Mouse (Mus musculus): ENCODE results near the gene Unc50.

Unc50 gene

DNA sequence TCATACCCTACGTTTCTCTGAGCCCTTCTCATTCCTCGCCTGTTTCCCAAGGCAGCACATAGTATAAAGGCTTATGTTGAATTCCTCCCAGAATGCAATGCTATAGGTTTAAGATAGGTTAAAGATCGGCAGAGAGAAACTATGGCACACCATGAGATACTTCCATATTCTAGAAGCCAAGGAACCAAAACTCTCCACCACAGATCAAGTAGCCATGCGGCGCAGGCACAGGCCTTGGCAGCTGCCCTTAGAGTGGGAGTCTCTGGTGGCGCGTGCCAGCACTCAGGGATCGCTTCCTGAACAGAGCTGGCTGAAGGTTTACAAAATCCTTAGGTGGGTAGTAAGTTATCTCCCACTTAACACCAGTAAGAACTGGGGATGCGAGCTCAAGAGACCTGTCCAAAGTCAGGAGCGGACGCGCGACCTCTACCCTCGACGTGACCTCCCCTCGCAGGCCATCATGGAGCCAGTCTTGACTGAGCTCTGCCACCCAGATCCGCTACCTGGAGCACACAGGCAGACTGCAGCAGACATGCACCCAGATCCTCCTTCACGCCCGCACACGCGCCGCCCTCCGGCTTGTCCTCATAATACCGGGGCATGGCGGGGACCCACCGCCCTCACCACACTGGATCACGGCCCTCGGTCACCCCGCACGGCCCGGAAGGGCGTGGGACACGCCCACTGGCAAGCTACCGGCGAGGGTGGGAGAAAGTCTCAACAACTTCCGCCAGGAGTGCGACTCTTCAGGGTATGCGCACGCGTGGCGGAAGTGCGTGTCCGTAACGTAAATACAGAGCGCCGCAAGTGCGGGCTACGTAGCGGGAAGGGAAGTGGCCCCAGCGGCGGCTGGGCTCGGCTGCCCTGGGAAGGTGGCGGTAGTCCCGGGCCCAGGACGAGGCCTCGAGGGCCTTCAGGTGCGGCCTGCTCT is at the start of gene Unc50, which contains the start of gene Coa5:
Unc50 (plus strand) TSS at position 774 of the 931 bp plus-strand sequence.
Coa5 (minus strand) TSS at position 738 of the 931 bp plus-strand sequence.
- peak; percentile 83 to 94 for DNase-seq (ENCODE audit: low spot score in 2 of 2)

DNA sequence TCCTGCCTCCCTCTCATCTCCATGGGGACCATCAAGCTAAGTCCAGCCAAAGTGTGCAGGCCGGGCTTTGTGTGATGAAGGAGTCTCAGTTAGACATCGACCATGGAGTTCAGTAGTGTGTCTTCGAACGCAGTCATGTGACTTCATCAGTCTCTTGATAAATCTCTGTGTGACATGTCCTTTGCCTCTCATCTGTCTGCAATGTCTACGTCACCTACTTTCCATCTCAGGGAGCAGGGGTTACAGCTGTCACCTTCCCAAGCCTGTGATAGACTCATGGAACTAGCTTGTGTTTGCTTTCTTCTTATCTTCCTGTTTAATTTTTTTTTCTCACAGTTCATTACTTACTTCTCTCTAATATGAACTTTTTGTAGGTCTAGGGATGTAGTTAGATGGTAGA is 49.0 kb upstream of the Unc50 start:
- DNase-seq (ENCODE audit: low spot score in 2 of 2), result no peak

DNA sequence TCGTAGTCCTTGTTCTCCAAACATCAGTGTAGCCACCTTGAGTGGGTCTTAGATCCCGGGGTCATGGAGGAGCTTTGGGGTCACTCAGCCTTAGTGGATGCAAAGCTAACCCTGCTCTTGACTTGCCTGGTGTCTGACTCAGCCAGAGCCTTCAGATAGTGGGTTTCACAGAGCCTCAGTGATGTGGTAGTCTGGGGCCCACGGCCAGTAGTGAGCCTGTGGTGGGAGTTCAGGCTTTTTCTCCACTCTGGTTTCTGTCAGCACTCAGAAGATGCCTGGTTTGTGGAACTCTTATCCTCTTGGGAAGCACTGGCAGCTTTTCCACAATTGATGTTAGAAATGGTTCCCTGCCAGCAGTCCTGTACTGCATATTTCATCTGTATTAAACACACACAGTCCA is 45.6 kb upstream of the Unc50 start:
- no peak for DNase-seq (ENCODE audit: low spot score in 2 of 2)

DNA sequence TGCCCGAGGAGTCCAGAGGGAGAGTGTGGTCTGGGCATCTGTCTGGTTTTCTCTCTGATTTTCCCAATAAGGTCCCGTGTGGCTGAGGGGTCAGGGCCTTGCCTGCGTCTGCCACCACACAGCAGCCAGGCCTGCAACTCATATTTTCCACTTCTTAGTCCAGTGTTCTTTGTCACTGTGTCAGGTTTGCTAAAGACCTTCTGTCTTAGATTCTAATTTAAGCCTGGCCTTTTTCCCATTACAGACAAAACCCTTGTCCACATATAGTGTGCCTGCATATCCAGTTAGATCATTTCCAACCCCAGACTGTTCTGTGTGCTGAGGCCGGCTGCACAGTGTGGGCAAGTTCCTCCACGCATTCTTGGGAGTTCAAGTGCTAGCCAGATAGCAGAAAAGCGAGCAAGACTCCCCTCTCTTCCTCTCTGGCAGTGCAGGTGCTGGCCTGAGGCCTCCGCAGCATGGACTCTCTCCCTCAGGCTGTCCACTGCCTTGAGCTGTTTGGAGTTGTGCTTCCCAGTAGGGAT is 43.4 kb upstream of the Unc50 start:
- DNase-seq (ENCODE audit: low spot score in 2 of 2), result no peak

DNA sequence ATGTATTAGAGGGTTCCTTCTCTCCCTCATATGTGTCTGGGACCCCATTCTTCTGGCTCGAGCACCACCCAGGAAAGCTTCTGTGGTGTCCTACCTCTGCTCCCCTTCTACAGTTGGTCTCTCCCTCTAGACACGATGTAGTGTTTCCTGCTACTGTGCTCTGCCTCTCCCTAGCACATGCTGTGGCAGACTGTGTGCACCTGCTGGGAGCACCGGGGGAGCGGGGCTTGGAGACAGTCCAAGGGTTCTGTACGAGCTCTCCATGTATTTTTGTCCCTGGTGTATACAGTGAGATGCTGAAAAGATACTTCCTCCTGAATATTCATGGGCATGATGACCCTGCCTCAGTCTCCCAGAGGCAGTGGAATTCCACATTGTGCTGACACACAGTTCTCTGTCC is 36.8 kb upstream of the Unc50 start:
- peak in 1 of 2 experiments; percentile 58 for DNase-seq (ENCODE audit: low spot score in 2 of 2)

DNA sequence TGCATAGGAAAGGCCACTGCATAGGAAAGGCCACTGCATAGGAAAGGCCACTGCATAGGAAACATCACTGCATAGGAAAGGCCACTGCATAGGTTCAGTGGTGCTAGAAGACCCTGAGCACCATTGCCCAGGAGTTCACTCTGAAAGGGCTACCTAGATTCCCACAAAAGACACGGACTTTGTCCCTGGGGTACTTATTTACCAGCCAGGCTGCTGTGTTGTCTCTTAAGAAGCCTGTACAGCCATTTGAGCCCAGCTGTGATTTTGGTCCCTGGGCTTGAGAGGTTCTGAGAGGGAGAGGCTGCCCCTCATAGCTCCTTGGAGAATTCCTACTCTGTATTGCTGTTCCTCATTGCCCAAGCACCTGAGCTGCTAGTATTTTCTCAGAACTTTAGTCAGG is 33.5 kb upstream of the Unc50 start:
- no peak for DNase-seq (ENCODE audit: low spot score in 2 of 2)

DNA sequence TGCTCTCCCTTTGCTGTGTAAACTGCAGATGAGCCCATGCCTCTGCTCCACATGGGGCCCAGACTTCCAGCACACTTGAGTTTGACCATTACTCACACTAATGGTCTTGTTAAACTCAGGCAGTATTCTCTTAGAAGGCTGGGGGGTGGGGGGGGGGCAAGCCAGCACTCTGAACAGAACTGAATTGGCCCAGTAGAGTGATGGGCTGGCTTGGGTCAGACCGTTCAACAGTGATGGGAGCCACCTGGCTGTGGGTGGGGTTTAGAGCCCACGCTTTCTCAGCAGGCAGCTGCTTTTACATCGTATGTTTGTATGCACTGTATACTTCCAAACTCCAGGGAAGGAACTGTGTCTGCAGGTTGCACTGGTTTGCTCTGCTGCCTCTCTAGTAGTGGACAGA is 31.0 kb upstream of the Unc50 start:
- no peak for DNase-seq (ENCODE audit: low spot score in 2 of 2)

DNA sequence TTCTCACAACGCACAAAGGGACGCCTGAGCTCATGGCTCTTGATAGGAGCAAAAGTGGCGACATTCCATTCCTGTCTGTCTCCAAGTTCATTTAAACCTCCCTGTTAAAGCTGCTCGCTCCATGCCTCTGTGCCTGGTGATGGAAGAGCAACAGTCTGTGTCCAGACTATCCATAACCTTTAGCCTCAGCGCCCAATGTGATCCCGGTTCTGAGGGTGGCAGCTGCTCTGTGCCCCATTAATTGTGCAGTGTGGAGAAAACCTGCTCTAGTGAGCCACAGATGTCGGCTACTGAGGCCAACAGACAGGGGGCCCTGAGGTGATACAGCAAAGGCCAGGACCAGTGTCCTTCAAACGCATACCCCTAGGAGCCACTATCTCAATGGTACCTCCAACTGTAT is 30.2 kb upstream of the Unc50 start:
- DNase-seq (ENCODE audit: low spot score in 2 of 2), result no peak

DNA sequence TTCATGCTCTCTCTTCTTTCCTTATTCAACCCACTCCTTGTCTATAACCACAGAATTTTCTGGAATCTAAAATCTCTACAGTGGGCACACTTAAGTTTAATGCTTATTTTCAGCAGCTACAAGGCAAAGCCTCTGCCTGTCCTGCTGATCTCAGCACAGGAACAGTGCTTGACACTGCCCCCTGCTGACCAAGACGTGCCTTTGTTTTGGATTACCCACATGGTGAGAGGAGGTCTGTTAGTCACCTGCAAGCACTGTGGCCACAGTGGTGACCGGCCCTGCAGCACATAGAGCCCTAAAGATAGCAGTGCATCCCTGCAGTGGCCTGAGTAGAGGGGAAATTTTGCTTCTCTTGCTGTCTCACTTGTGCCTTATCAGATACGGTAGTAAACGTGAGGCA is 28.3 kb upstream of the Unc50 start:
- DNase-seq (ENCODE audit: low spot score in 2 of 2), result peak in 1 of 2 experiments; percentile 59

DNA sequence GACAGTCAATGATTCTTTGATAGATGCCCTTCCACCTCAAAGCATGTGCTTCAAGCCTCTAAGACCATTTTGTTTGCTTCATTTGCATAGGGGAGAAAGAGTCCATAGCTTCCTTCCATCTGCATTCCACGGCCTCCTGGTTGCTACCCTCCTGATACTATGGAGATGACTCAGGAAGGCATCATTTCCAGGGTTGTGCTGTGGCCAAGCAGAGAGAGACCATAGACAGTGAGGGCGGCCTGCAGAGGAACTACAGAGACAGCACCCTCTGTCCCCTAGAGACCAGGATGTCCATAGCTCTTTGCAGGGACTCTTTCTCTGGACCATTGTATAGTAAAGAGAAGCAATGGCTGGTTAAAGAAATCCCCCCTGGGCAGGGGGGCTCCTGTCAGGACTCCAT is 24.8 kb upstream of the Unc50 start:
- no peak for DNase-seq (ENCODE audit: low spot score in 2 of 2)

DNA sequence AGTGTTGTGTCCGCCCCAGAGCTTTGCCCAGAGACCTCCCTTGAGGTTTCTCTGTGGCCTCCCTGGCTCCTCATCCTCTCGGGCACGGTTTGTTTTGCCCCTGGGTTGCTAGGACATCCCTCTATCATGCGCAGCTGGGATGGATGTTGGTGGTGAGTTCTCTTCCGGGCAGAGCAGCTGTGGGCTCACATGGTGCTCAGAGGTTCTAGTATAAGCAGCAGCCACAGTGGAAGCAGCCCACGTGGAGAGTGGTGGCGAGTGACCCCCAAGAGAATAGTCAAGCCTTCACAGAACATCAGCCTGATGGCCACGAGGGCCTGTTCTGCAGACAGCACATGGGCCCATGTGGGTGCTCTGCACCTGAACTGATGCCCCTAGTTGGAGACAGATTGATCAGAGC is 22.7 kb upstream of the Unc50 start:
- DNase-seq (ENCODE audit: low spot score in 2 of 2), result no peak

DNA sequence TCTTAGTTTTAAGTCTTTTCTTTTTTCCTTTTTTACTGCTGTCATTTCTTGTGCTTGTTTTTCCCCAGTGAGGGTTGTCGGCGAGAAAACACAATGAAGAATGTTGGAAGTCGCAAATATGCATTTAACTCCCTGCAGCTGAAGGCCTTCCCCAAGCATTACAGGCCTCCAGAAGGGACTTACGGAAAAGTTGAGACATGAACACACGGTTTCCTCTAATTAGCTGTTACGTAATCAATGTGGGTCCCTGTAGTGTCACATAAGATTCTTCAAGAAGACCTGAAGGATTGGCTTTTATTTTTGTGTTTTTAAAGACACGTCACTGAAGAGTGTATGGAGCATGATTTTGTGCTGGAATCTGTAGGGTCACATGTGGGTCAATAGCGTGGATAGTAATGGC is 21.9 kb upstream of the Unc50 start:
- no peak for DNase-seq (ENCODE audit: low spot score in 2 of 2)

DNA sequence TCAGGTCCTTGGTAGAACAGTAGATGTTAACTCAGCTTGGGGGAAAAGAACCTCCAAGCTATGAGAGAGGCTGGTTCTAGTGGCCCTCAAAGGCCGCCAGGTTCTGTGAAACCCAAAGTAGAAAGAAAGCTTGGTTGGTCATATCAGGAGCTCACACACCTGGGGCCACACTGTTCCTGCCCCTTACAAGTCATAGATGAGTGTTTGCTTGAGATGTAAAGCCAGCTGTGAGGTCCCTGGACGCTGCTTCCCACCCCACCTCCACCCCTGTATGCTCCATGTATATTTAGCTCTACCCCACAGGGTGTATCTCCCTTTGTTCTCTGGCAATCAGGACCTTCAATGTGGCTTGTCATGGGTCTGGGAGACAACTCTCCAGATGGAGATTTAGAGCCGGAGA is 21.3 kb upstream of the Unc50 start:
- no peak for DNase-seq (ENCODE audit: low spot score in 2 of 2)

DNA sequence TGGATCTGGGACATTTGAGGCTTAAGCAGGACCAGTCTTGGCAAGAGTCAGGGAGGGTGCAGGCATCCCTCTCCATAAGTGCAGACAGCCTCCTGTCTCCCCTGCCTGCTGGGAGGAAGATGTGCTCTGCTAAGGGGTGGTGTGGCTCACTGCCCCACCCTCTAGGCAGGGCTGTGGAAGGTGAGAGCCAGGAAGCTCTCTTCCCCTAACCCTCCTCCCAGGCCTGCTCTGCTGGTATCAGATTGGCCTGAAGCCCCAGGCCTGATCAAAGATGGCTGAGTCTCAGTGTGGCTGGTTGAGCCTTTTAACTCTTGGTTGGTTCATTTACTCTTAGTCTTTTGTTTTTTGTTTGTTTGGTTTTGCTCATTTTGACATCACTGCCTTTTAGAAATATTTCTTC is 20.3 kb upstream of the Unc50 start:
- DNase-seq (ENCODE audit: low spot score in 2 of 2), result no peak

DNA sequence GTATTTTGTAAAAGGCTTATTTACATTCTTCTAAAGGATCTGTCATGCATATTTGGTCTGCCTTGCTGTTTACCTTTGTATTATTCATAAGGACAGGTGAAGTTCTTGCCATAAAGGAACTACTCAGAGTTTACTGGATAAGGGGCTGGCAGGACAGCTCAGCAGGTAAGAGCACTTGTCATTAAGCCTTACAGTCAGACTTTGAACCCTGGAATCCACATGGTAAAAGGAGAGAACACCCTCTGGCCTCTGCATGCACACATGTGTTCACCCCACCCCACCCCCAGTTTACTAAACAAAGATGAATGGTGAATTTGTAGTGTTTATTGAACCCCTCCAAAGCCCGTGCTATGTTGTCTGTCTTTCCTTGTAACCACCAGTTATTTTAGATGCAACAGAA is 14.5 kb upstream of the Unc50 start:
- no peak for DNase-seq (ENCODE audit: low spot score in 2 of 2)

DNA sequence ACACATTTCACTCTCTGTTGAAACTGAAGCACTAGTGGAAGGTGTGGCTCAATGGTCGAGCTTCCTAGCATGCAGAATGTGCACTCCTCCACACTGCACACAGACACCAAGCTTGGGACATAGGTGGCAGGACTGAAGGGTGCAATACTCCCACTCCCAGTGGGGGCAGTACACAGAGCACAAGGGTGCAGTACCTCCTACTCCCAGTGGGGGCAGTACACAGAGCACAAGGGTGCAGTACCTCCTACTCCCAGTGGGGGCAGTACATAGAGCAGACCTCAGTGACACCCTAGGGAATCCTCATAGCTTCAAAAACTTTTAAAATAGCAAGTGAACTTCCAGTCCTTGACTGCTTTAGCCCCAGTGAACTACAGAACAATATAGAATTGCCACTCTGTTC is 10.5 kb upstream of the Unc50 start:
- DNase-seq (ENCODE audit: low spot score in 2 of 2), result peak in 1 of 2 experiments; percentile 50

DNA sequence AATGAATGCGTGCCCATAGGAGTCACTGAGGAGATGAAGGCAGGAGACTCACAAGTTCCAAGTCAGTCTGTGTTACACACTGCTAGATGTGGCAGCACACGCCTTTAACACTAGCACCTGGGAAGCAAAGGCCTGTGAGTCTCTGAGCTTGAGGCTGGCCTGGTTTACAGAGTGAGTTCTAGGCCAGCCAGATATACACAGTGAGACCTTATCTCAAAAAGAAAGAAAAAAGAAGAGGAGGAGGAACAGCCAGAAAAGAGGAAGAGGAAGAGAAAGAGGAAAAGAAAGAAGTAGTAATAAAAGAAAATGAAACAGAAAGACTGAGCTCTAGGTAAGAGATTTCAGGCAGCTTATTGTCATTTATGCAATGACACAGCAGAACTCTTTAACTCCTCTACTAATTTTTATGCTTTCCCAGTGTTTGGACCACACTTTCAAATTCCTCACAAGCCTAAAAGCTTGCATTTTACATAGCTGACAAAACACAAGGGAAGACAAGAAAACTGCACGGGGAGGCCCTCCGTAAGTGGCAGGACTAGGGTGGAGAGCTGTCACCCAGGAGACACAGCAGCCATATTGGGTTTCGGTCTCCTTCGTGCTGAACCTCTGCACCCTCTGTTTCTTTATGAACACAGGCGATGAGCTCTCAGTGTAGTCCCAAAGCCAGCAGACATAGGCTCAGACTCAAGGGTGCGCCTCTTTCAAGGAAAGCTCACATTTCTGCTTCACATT is 2.6 kb upstream of the Unc50 start:
- DNase-seq (ENCODE audit: low spot score in 2 of 2), result no peak

DNA sequence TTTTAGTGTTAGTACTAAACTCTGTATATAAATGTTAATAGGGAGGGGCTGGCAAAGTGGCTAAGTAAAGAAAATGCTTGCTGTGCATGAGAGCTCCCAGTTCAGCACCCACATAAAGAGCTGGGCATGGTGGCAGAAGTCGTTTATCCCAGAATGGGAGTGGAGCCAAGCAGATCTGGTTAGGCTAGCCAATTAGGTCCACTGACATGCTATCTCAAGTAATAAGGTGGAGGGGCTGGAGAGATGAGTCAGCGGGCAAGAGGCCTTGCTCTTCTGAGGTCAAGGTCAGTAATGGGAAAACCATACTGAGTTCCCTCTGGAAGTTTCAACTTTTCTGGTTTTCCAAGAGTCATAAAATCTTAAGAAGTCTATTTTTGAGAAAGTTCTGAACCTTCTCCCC is 1.0 kb upstream of the Unc50 start:
- no peak for DNase-seq (ENCODE audit: low spot score in 2 of 2)

DNA sequence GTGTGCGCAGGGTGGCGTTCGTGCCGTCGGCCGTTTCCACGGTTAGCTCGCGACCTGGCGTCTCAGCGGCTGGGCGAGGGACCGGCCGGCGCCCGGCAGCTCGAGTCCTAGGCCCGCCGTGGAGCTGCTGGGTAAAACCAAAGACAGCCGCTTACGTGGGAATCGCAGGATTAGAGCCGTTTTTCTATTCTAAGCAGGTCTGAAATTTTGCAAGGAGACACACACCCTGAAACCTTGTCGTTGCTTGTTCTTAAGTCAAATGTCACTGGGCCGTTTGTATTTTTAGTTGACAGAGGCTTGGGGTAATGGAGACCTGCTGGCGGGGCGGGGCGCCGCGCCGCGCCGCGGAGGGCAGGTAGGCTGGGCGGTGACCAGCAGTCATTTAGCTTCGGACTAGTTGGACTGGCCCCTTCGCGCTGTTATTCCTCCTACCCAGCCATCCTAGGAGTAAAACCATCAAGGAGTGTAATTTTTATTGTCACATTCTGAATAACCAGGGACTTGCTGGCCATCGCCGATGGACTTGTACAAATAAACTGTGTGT is 430 bp downstream of the Unc50 start:
- DNase-seq (ENCODE audit: low spot score in 2 of 2), result no peak

DNA sequence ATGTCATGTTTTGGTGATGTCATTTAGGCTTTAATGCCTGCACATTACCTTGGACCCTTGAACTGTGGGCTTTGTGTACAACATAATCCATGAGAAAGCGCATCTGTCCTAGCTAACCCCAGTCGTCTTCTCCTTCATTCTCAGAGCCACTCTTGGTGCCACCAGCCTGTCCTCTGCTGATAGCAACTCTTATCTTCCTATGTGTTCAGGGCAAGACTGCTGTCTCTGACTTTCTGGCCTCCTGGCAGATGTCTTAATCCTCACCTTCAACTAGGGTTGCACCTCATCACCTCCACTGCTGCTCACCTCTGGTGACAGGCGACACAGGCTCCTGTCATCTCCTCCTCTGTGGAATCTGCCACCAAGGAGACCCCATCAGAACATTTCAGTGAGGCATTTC is 6.5 kb downstream of the Unc50 start:
- DNase-seq (ENCODE audit: low spot score in 2 of 2), result no peak

DNA sequence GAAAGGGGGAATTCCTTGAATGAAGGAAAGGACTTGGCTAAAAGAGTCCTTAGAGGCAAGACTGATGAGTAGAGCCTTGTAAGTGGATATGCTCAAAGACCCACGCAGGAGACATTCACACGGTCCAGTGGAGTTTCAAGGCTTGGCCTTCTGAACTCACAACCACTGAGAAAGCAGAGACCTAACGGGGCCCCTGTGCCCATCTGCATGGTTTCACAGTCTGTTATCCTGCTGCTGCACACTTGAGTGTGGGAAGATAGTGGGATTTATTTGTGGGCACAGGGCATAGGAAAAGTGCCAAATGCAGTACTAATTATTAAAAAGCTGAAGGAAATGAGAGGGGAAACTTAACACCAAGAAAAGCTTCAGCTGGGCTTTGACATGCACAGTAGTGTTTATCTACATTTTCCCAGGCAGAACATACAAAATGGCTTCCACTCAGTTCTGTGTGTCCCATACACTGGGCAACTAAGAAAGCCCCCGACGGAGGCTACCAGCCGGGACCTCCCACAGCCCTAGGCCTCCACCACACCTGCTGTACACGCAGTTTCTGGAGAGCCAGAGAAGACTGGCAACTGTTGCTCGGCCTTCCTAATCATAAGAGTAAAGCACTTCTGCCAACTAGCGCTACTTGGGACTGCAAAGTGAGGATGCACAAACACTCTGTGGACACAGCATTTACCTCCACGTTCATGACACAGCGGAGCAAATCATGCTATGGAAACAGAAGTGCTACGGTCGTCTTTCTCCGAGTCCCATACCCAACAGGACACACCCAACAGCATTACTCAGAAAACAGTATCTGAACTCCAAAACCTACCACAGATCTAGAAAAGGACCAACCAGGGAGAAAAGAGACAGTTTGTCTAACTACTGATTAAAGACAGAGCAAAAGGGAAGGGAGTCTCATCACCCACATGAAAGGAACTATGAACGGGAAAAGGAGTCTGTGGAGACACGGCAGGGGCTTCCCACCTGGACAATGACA is 13.2 kb downstream of the Unc50 start:
- DNase-seq (ENCODE audit: low spot score in 2 of 2), result no peak

Measured in left cerebral cortex, adult 9 months (tissue).